ENCODE assay signal across 8 mouse cellular contexts in the genomic region with DNA sequence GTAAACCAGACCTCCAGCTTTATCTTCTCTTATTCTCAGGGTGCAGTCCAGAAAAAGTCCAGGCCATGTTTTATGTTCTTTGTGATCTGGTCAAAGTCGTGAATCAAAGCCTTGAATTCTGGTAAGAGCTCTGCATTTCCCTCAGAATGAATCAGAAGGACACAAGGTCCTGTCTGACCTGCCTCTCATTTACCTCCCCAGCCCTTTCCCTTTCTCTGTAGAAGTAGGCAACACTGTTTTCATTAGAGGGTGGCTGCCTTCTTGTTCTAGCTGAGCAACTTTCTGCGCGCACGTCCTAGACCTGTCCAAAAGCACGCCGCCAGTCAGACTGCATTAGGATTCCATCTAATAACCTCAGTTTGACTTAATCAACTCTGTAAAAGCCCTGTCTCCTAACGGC. TPM values are rescaled to one million over a fixed set of nuclear protein-coding genes. Genes with fewer than 3 reads are reported as not detected.
DNase-seq lines count a peak whose midpoint lies in the region; ATAC-seq and TF ChIP-seq lines count a peak whose summit lies in the region.

No protein-coding gene starts in this region.

- no peak for TF ChIP-seq CTCF in thymus, adult 2 months (IDR thresholded peaks at IDR 0.05; ENCODE audit: borderline replicate concordance, control insufficient read depth, extremely low read depth, insufficient read depth, low read length, poor library complexity)

- intact Hi-C loops in gastrocnemius, postnatal 14 days (cut with DNase I; ENCODE audit: low total_unique reads): no loop called here

- H3K9me3 ChIP-seq in lung, embryonic 16.5 days (ENCODE audit: control insufficient read depth, low read length): no peaks in the 10 kb centered on the region
- H3K9me3 ChIP-seq in intestine, embryonic 15.5 days: no peaks in the 10 kb centered on the region

- no peaks in the 10 kb centered on the region for H3K27me3 ChIP-seq in lung, embryonic 16.5 days (ENCODE audit: control insufficient read depth, insufficient read depth, low read depth, low read length)
- no peaks in the 10 kb centered on the region for H3K27me3 ChIP-seq in intestine, embryonic 15.5 days (replicated peaks)
- H3K27me3 ChIP-seq in thymus, adult 2 months (ENCODE audit: control insufficient read depth, insufficient read depth, low read length): no peaks in the 10 kb centered on the region

- ATAC-seq in lung, embryonic 16.5 days (ENCODE audit: low read depth): no peak
- ATAC-seq in intestine, embryonic 15.5 days: no peak

- peak overlapping the region; percentile 81 for H3K9ac ChIP-seq in lung, embryonic 16.5 days (ENCODE audit: low read length)
- H3K9ac ChIP-seq in intestine, embryonic 15.5 days: peak overlapping the region; percentile 66

- peak overlapping the region; percentile 64 for H3K4me2 ChIP-seq in lung, embryonic 16.5 days (ENCODE audit: low read depth, low read length)
- peak overlapping the region; percentile 53 for H3K4me2 ChIP-seq in intestine, embryonic 15.5 days (replicated peaks)

- peaks cover 8% of the 10 kb centered on the region for H3K4me1 ChIP-seq in lung, embryonic 16.5 days (replicated peaks; ENCODE audit: control insufficient read depth, insufficient read depth, low read length)
- H3K4me1 ChIP-seq in intestine, embryonic 15.5 days (replicated peaks): peaks cover 11% of the 10 kb centered on the region; the same call in 1 of the 2 replicates
- peaks cover 20% of the 10 kb centered on the region for H3K4me1 ChIP-seq in thymus, adult 2 months (replicated peaks; ENCODE audit: control insufficient read depth, insufficient read depth, low read length)

- H3K27ac ChIP-seq in lung, embryonic 16.5 days (ENCODE audit: low read length): peak overlapping the region; percentile 100
- H3K27ac ChIP-seq in intestine, embryonic 15.5 days: peak overlapping the region; percentile 100
- no peak overlapping the region for H3K27ac ChIP-seq in thymus, adult 2 months (ENCODE audit: control insufficient read depth, insufficient read depth, low read length)

- no peak for DNase-seq in lung, postnatal 4 days
- peak; percentile 47 for DNase-seq in embryo, embryonic 11 days
- peak; percentile 47 for DNase-seq in neural tube, embryonic 10.5 days (ENCODE audit: extremely low spot score, low spot score)
- no peak for DNase-seq in gastrocnemius, postnatal 14 days
- no peak for DNase-seq in layer of hippocampus, adult 9-10 months (ENCODE audit: low spot score)
- DNase-seq in thymus, adult 2 months: no peak

- peak overlapping the region; percentile 53 for H3K4me3 ChIP-seq in lung, embryonic 16.5 days (ENCODE audit: low read length)
- H3K4me3 ChIP-seq in intestine, embryonic 15.5 days (replicated peaks): peak overlapping the region; percentile 49
- H3K4me3 ChIP-seq in thymus, adult 2 months (ENCODE audit: control insufficient read depth, insufficient read depth, low read length): no peak overlapping the region

- 18% methylated on average over 7 of the region's 7 CpGs for WGBS in lung, embryonic 16.5 days
- 13% methylated on average over 7 of the region's 7 CpGs for WGBS in intestine, embryonic 15.5 days
- WGBS in thymus, adult 2 months: 77% methylated on average over 7 of the region's 7 CpGs

- no peak for TF ChIP-seq POLR2A in thymus, adult 2 months (IDR thresholded peaks at IDR 0.05; ENCODE audit: control insufficient read depth, extremely low read depth, insufficient read depth, low read length, poor library complexity)

- H3K36me3 ChIP-seq in lung, embryonic 16.5 days (ENCODE audit: control insufficient read depth, insufficient read depth, low read length): no peaks in the 10 kb centered on the region
- no peaks in the 10 kb centered on the region for H3K36me3 ChIP-seq in intestine, embryonic 15.5 days
- no peaks in the 10 kb centered on the region for H3K36me3 ChIP-seq in thymus, adult 2 months (ENCODE audit: control insufficient read depth, insufficient read depth, low read length)

RNA-seq across cellular contexts. Expression of a gene that starts 0.8 kb away (rescaled TPM):
- polyA plus RNA-seq in lung, embryonic 16.5 days (2015; fragmentation: Nextera tagmentation; extraction: Ambion mirVana): 210 and 220 TPM in 2 replicates
- 165 and 209 TPM in 2 replicates for polyA plus RNA-seq in intestine, embryonic 15.5 days (2015; fragmentation: Nextera tagmentation; extraction: Ambion mirVana)
- 10 to 100 TPM; 56.9 to 66.7 TPM for total RNA-seq in gastrocnemius, postnatal 14 days (2021)
- 146 and 233 TPM in 2 replicates for polyA plus RNA-seq in thymus, adult 2 months (2012; rRNA removed)

RNA-seq across cellular contexts. Expression of a gene that starts 56.4 kb away (rescaled TPM):
- polyA plus RNA-seq in lung, embryonic 16.5 days (2015; fragmentation: Nextera tagmentation; extraction: Ambion mirVana): 405 and 406 TPM in 2 replicates
- 611 and 651 TPM in 2 replicates for polyA plus RNA-seq in intestine, embryonic 15.5 days (2015; fragmentation: Nextera tagmentation; extraction: Ambion mirVana)
- 1,000 to 10,000 TPM in 1 of 2 experiments, 100 to 1,000 TPM in 1; 888 to 1,041 TPM for total RNA-seq in gastrocnemius, postnatal 14 days (2021)
- 257 and 307 TPM in 2 replicates for polyA plus RNA-seq in thymus, adult 2 months (2012; rRNA removed)

Comparison
In these comparisons a context has a peak if more than half of its experiments do, and no peak if none do; other contexts are left out.
1. DNase-seq: peak in embryo, embryonic 11 days (single experiment) and neural tube, embryonic 10.5 days (single experiment); none in lung, postnatal 4 days (0 of 2), gastrocnemius, postnatal 14 days (single experiment), layer of hippocampus, adult 9-10 months (single experiment) and thymus, adult 2 months (single experiment).